Comparison of ENCODE assay signal across 9 mouse cellular contexts in genomic region chr5:127370503-127370902, GRCm38 (mm10).
A peak's percentile ranks its signal among the peaks of the same experiment; 100 is the strongest.
DNase-seq lines count a peak whose midpoint lies in the region; ATAC-seq and TF ChIP-seq lines count a peak whose summit lies in the region.
"Had no signal": no experiment of that assay in that cellular context is flagged by ENCODE, and none has a peak within 500 bp of the region (broad histone marks: within the 10 kb centered on the region; RNA-seq: fewer than 3 reads in every experiment).

No protein-coding gene starts in this region.

- peak overlapping the region; percentile 22 for H3K4me2 ChIP-seq in embryonic facial prominence, embryonic 12.5 days (replicated peaks)
- 0 out of 2 replicates have a peak overlapping the region, but pooled peaks have one; percentile 6 for H3K4me2 ChIP-seq in hindbrain, embryonic 12.5 days (replicated peaks)
- no peak overlapping the region for H3K4me2 ChIP-seq in midbrain, embryonic 11.5 days
- H3K4me2 ChIP-seq in intestine, postnatal 0 days (replicated peaks; ENCODE audit: low read depth), result no peak overlapping the region

- DNase-seq in frontal cortex, postnatal 10 days (ENCODE audit: low spot score in 2 of 2), result peak; percentile 17 to 28
- DNase-seq in frontal cortex, adult 2 months (ENCODE audit: extremely low spot score in 1 of 2, low spot score in 1 of 2), result no peak
- DNase-seq in midbrain, embryonic 11.5 days (ENCODE audit: low spot score, missing footprints), result no peak
- no peak for DNase-seq in kidney, adult 18-20 months
- no peak for DNase-seq in spleen, postnatal 14 days (ENCODE audit: low spot score in 2 of 2)

- ATAC-seq in embryonic facial prominence, embryonic 12.5 days (ENCODE audit: insufficient number of reproducible peaks, insufficient read depth, low FRiP score, low TSS enrichment), result peak; percentile 72
- ATAC-seq in hindbrain, embryonic 12.5 days (ENCODE audit: low FRiP score), result no peak
- ATAC-seq in midbrain, embryonic 11.5 days (ENCODE audit: low FRiP score), result peak; percentile 70; the same call in 1 of the 2 replicates
- no peak for ATAC-seq in intestine, postnatal 0 days

- H3K36me3 ChIP-seq in embryonic facial prominence, embryonic 12.5 days, result no peaks in the 10 kb centered on the region
- H3K36me3 ChIP-seq in hindbrain, embryonic 12.5 days, result no peaks in the 10 kb centered on the region
- H3K36me3 ChIP-seq in midbrain, embryonic 11.5 days (ENCODE audit: control insufficient read depth, insufficient read depth, low read length), result no peaks in the 10 kb centered on the region
- no peaks in the 10 kb centered on the region for H3K36me3 ChIP-seq in intestine, postnatal 0 days (ENCODE audit: control insufficient read depth, insufficient read depth)

- H3K9ac ChIP-seq in embryonic facial prominence, embryonic 12.5 days, result no peak overlapping the region
- no peak overlapping the region for H3K9ac ChIP-seq in hindbrain, embryonic 12.5 days
- no peak overlapping the region for H3K9ac ChIP-seq in midbrain, embryonic 11.5 days (ENCODE audit: low read length)
- H3K9ac ChIP-seq in intestine, postnatal 0 days (ENCODE audit: low read depth, low read length), result no peak overlapping the region

- H3K4me1 ChIP-seq in embryonic facial prominence, embryonic 12.5 days, result peaks cover 20% of the 10 kb centered on the region; the same call in 1 of the 2 replicates
- H3K4me1 ChIP-seq in hindbrain, embryonic 12.5 days, result peaks cover 13% of the 10 kb centered on the region
- H3K4me1 ChIP-seq in midbrain, embryonic 11.5 days (ENCODE audit: control insufficient read depth, insufficient read depth, low read length), result peaks cover 2% of the 10 kb centered on the region; the same call in 1 of the 2 replicates
- no peaks in the 10 kb centered on the region for H3K4me1 ChIP-seq in intestine, postnatal 0 days (replicated peaks; ENCODE audit: control insufficient read depth, insufficient read depth, low read length)

- no peaks in the 10 kb centered on the region for H3K9me3 ChIP-seq in embryonic facial prominence, embryonic 12.5 days
- 0 out of 2 replicates have a peak, but pooled peaks cover 8% of the 10 kb centered on the region for H3K9me3 ChIP-seq in hindbrain, embryonic 12.5 days (replicated peaks)
- no peaks in the 10 kb centered on the region for H3K9me3 ChIP-seq in midbrain, embryonic 11.5 days (ENCODE audit: control insufficient read depth, low read length)
- no peaks in the 10 kb centered on the region for H3K9me3 ChIP-seq in intestine, postnatal 0 days (ENCODE audit: control insufficient read depth)

- no peak overlapping the region for H3K4me3 ChIP-seq in embryonic facial prominence, embryonic 12.5 days
- no peak overlapping the region for H3K4me3 ChIP-seq in hindbrain, embryonic 12.5 days
- no peak overlapping the region for H3K4me3 ChIP-seq in midbrain, embryonic 11.5 days (ENCODE audit: low read depth, low read length)
- H3K4me3 ChIP-seq in intestine, postnatal 0 days (ENCODE audit: low read depth, low read length), result no peak overlapping the region
- H3K4me3 ChIP-seq: left cerebral cortex, adult 2 months had no signal

- WGBS in embryonic facial prominence, embryonic 12.5 days, result 6% methylated on average over 3 of the region's 3 CpGs
- WGBS in hindbrain, embryonic 12.5 days, result 10% methylated on average over 3 of the region's 3 CpGs
- WGBS in midbrain, embryonic 11.5 days, result 16% methylated on average over 3 of the region's 3 CpGs
- 30% methylated on average over 3 of the region's 3 CpGs for WGBS in intestine, postnatal 0 days

- peak overlapping the region; percentile 85 for H3K27ac ChIP-seq in embryonic facial prominence, embryonic 12.5 days
- H3K27ac ChIP-seq in hindbrain, embryonic 12.5 days, result 0 out of 2 replicates have a peak overlapping the region, but pooled peaks have one; percentile 40
- peak overlapping the region; percentile 48; the same call in 1 of the 2 replicates for H3K27ac ChIP-seq in midbrain, embryonic 11.5 days (ENCODE audit: low read depth, low read length)
- no peak overlapping the region for H3K27ac ChIP-seq in intestine, postnatal 0 days (ENCODE audit: low read depth, low read length)
- H3K27ac ChIP-seq: left cerebral cortex, adult 2 months had no signal

- H3K27me3 ChIP-seq in embryonic facial prominence, embryonic 12.5 days, result no peaks in the 10 kb centered on the region
- H3K27me3 ChIP-seq in hindbrain, embryonic 12.5 days, result peaks cover 6% of the 10 kb centered on the region; the same call in 1 of the 2 replicates
- H3K27me3 ChIP-seq in midbrain, embryonic 11.5 days (ENCODE audit: control insufficient read depth, insufficient read depth, low read length), result no peaks in the 10 kb centered on the region
- no peaks in the 10 kb centered on the region for H3K27me3 ChIP-seq in intestine, postnatal 0 days (replicated peaks; ENCODE audit: control insufficient read depth, insufficient read depth, low read length)

- TF ChIP-seq CTCF in intestine, postnatal 0 days (IDR thresholded peaks at IDR 0.05; ENCODE audit: low read depth), result no peak

Comparison
In these comparisons a context has a peak if more than half of its experiments do, and no peak if none do; other contexts are left out.
1. DNase-seq: peak in frontal cortex, postnatal 10 days (2 of 2); none in frontal cortex, adult 2 months (0 of 2), midbrain, embryonic 11.5 days (single experiment), kidney, adult 18-20 months (single experiment) and spleen, postnatal 14 days (0 of 2).
2. ATAC-seq: peak in embryonic facial prominence, embryonic 12.5 days (single experiment) and midbrain, embryonic 11.5 days (single experiment); none in hindbrain, embryonic 12.5 days (single experiment) and intestine, postnatal 0 days (single experiment).
3. H3K4me2 ChIP-seq: peak in embryonic facial prominence, embryonic 12.5 days (single experiment) and hindbrain, embryonic 12.5 days (single experiment); none in midbrain, embryonic 11.5 days (single experiment) and intestine, postnatal 0 days (single experiment).